Mouse (Mus musculus) heart, embryonic 11.5 days (tissue): ENCODE results near the gene Pip5kl1. TPM values are rescaled to one million over a fixed set of nuclear protein-coding genes. Genes with fewer than 3 reads are reported as not detected.

Experiments
- ATAC-seq: fragments of 200-750 bp; cut with Nextera tagmentation; replicated peaks from 2 replicates; pipeline ENCODE4 v1.8.0; 2017; ENCODE audit warnings: moderate library complexity; ENCODE audit not compliant: insufficient number of reproducible peaks, low FRiP score, low TSS enrichment
- H3K27ac ChIP-seq: fragments of 300-500 bp; sonication (generic); 2 replicates; pipeline ENCODE4 v1.5.1; 2014; ENCODE audit warnings: mild to moderate bottlenecking, low read depth, low read length
- H3K27me3 ChIP-seq: fragments of 300-500 bp; sonication (generic); 2 replicates; pipeline ENCODE4 v1.6.1; 2014; ENCODE audit warnings: mild to moderate bottlenecking, low read length, mixed read lengths; ENCODE audit not compliant: control insufficient read depth, insufficient read depth
- H3K36me3 ChIP-seq: fragments of 300-500 bp; sonication (generic); 2 replicates; pipeline ENCODE4 v1.6.1; 2014; ENCODE audit warnings: mild to moderate bottlenecking, low read length, moderate library complexity, mixed read lengths; ENCODE audit not compliant: control insufficient read depth, insufficient read depth
- H3K4me1 ChIP-seq: fragments of 300-500 bp; sonication (generic); 2 replicates; pipeline ENCODE4 v1.6.1; 2014; ENCODE audit warnings: low read length; ENCODE audit not compliant: control insufficient read depth, insufficient read depth
- H3K4me2 ChIP-seq: fragments of 300-500 bp; sonication (generic); 2 replicates; pipeline ENCODE4 v1.6.1; 2014; ENCODE audit warnings: mild to moderate bottlenecking, moderate library complexity
- H3K4me3 ChIP-seq: fragments of 300-500 bp; sonication (generic); 2 replicates; pipeline ENCODE4 v1.5.1; 2014; ENCODE audit warnings: low read depth, low read length
- H3K9ac ChIP-seq: fragments of 300-500 bp; sonication (generic); 2 replicates; pipeline ENCODE4 v1.6.1; 2014; ENCODE audit warnings: mild to moderate bottlenecking, low read depth, low read length, moderate library complexity
- H3K9me3 ChIP-seq: fragments of 300-500 bp; sonication (generic); replicated peaks from 2 replicates; pipeline ENCODE4 v1.6.1; 2016; ENCODE audit warnings: low read length; ENCODE audit not compliant: control insufficient read depth
- WGBS: fragments of 180-500 bp; shearing (Covaris S2); extraction: QIAGEN DNeasy Blood & Tissue Kit; methylation state at CpG from one replicate; pipeline ENCODE4 v1.1.7; 2014; ENCODE audit not compliant: insufficient replicate concordance; 5-methylcytosine and 5-hydroxymethylcytosine counted together
- polyA plus RNA-seq: library from polyadenylated mRNA; unstranded; fragments of >200 nt; fragmentation: Nextera tagmentation; extraction: Ambion mirVana; gene quantifications from 2 replicates; pipeline ENCODE4 v1.2.1, GENCODE M21; 2014

Pip5kl1 gene
- polyA plus RNA-seq, 1 experiment from 2014 or later: 0.31 TPM

GRCm38 (mm10) chr2:32621517-32621859 lies 46.9 kb downstream of the Pip5kl1 start, which contains the start of gene Ak1:
TSS of gene Ak1 (plus strand) at chr2:32621758.
- 4% methylated on average over 7 of the region's 7 CpGs for WGBS
- Histone ChIP-seq H3K27me3 (no peaks in the 10 kb centered on the region), H3K36me3 (peaks cover 10% of the 10 kb centered on the region), H3K4me1 (peaks cover 60% of the 10 kb centered on the region), H3K9me3 (no peaks in the 10 kb centered on the region), H3K4me2 (peak within 1 kb of the TSS; percentile 46), H3K9ac (peak within 1 kb of the TSS; percentile 52; the same call in 1 of the 2 replicates), H3K27ac (peak within 1 kb of the TSS; percentile 96), H3K4me3 (no peak within 1 kb of the TSS)
- peak; percentile 1; the same call in 1 of the 2 replicates for ATAC-seq

- no peaks in the 10 kb centered on the region for H3K27me3 ChIP-seq
- ATAC-seq: no peak
- no peaks in the 10 kb centered on the region for H3K36me3 ChIP-seq
- H3K9me3 ChIP-seq: no peaks in the 10 kb centered on the region
- 65% methylated on average over 5 of the region's 5 CpGs for WGBS
- H3K9ac ChIP-seq: peak overlapping the region; percentile 82; the same call in 1 of the 2 replicates
- H3K4me3 ChIP-seq: no peak overlapping the region
- peak overlapping the region; percentile 98 for H3K27ac ChIP-seq
- no peak overlapping the region for H3K4me2 ChIP-seq
- H3K4me1 ChIP-seq: peaks cover 80% of the 10 kb centered on the region
These were observed 49.6 kb downstream of the Pip5kl1 start for GRCm38 (mm10) chr2:32624111-32624748.

DNA sequence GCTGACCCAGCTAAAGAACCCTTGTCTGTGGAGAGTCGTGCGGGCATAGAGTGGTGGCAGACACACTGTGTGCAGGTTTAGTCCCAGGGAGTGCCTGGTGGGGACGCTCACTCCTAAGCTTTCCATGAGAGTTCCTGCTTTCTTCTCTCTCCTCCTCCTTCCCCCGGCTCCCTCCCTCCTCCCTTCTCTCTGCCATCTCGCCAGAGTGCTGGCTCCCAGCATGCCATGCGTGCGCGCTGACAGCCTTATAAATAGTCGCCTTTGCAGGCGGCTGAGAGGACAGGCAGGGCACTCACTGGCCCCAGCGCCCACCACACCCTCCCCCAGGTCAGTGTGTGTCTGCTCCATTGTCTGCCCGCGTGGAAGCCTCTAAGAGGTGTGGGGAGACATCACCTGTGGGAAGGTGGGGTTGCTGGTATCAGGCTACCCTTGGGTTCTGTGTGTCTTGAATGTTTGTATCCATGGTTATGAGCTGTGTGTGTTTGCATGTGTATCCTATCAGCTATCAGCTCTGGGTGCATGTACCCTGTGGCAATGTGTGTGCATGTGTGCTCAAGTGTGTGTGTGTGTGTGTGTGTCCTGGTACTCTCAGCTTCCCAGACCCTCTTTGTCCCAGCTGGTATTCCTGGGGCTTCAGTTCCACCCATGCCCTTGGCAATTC lies 50.7 kb downstream of the Pip5kl1 start:
- WGBS: under 1% methylated on average over 13 of the region's 13 CpGs
- H3K4me3 ChIP-seq: peak overlapping the region; percentile 45
- H3K27me3 ChIP-seq: no peaks in the 10 kb centered on the region
- ATAC-seq: peak; percentile 15; the same call in 1 of the 2 replicates
- peak overlapping the region; percentile 98 for H3K27ac ChIP-seq
- no peaks in the 10 kb centered on the region for H3K36me3 ChIP-seq
- peak overlapping the region; percentile 82 for H3K9ac ChIP-seq
- H3K4me2 ChIP-seq: peak overlapping the region; percentile 74
- peaks cover 74% of the 10 kb centered on the region for H3K4me1 ChIP-seq
- H3K9me3 ChIP-seq: no peaks in the 10 kb centered on the region

- 0 out of 2 replicates have a peak, but pooled peaks have one; percentile 6 for ATAC-seq
- 39% methylated on average over 5 of the region's 5 CpGs for WGBS
- H3K4me1 ChIP-seq: peaks cover 66% of the 10 kb centered on the region
- H3K9me3 ChIP-seq: no peaks in the 10 kb centered on the region
- peak overlapping the region; percentile 45 for H3K4me3 ChIP-seq
- H3K9ac ChIP-seq: peak overlapping the region; percentile 82
- no peaks in the 10 kb centered on the region for H3K27me3 ChIP-seq
- H3K4me2 ChIP-seq: peak overlapping the region; percentile 74
- H3K27ac ChIP-seq: peak overlapping the region; percentile 98
- no peaks in the 10 kb centered on the region for H3K36me3 ChIP-seq
These were observed 51.5 kb downstream of the Pip5kl1 start for GRCm38 (mm10) chr2:32625873-32626694.

GRCm38 (mm10) chr2:32627266-32628043 lies 52.9 kb downstream of the Pip5kl1 start:
- Histone ChIP-seq H3K4me2 (peak overlapping the region; percentile 74), H3K27ac (peak overlapping the region; percentile 51), H3K4me3 (peak overlapping the region; percentile 45; the same call in 1 of the 2 replicates), H3K27me3 (no peaks in the 10 kb centered on the region), H3K9me3 (no peaks in the 10 kb centered on the region), H3K36me3 (no peaks in the 10 kb centered on the region), H3K9ac (peak overlapping the region; percentile 49), H3K4me1 (peaks cover 57% of the 10 kb centered on the region)
- 61% methylated on average over 20 of the region's 20 CpGs for WGBS
- ATAC-seq: no peak

DNA sequence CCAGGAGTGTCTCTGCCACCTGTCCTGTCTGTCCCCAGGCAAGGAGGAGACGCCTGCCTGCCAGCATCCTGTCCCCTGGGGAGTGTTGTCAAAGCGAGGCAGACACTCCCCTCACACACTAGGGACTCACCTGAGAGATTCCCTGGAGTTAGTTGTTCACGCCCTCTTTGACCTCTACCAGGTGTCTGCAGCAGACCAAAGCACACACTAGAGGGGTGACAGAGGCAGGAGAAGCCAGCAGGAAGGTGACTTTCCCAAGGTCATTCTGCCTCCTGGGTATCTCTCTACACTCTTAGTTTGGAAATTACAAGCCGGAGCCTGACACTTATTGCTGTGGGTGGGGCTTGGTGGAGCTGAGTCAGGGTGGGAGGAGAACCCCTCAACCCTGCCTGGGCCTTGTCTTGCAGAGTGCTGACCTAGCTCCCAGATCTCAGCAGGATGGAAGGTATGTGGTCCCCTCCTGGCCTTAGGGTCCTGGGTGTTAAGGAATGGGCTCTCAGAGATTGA lies 53.5 kb downstream of the Pip5kl1 start:
- peak overlapping the region; percentile 74 for H3K4me2 ChIP-seq
- H3K27ac ChIP-seq: peak overlapping the region; percentile 51
- WGBS: 48% methylated on average over 4 of the region's 4 CpGs
- peaks cover 57% of the 10 kb centered on the region for H3K4me1 ChIP-seq
- no peaks in the 10 kb centered on the region for H3K27me3 ChIP-seq
- H3K9ac ChIP-seq: peak overlapping the region; percentile 53
- 0 out of 2 replicates have a peak, but pooled peaks cover under 1% of the 10 kb centered on the region for H3K36me3 ChIP-seq
- H3K9me3 ChIP-seq: no peaks in the 10 kb centered on the region
- ATAC-seq: no peak
- H3K4me3 ChIP-seq: peak overlapping the region; percentile 8

DNA sequence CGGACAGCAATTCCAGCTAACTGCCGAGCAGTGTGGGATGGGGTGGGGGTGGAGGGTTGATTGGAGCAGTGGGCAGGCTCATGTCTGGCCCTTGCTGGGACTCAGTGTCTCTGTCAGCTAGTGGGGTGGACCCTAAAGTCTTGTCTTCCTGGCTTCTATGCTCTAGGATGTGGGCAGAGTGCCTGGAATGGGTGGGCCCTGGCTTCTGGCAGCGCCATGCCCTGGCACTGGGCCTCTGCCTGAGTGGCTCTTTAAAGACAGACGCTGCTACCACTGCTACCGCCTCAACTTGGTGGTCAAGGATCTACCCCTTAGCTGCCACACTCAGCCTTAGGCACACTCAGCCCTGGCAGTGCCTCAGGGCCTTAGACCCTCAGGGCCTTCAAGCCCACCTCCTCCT lies 54.1 kb downstream of the Pip5kl1 start:
- 32% methylated on average over 5 of the region's 5 CpGs for WGBS

More for the DNA sequence above, 54.1 kb downstream of the Pip5kl1 start:
- H3K36me3 ChIP-seq: 0 out of 2 replicates have a peak, but pooled peaks cover 4% of the 10 kb centered on the region
- peak overlapping the region; percentile 51 for H3K27ac ChIP-seq
- peak overlapping the region; percentile 53 for H3K9ac ChIP-seq
- H3K27me3 ChIP-seq: no peaks in the 10 kb centered on the region
- H3K4me3 ChIP-seq: peak overlapping the region; percentile 8
- peak overlapping the region; percentile 74 for H3K4me2 ChIP-seq
- ATAC-seq: no peak
- H3K9me3 ChIP-seq: no peaks in the 10 kb centered on the region
- H3K4me1 ChIP-seq: peaks cover 61% of the 10 kb centered on the region
